Mouse (Mus musculus) olfactory bulb, adult 2 months (tissue): ENCODE results near the gene Prdx3.

Source experiments
- CTCF ChIP-seq: fragments of 200-500 bp; IDR thresholded peaks from 2 replicates; pipeline ENCODE4 v1.5.1; 2012; ENCODE audit warnings: low read depth, mild to moderate bottlenecking, low read length, moderate library complexity; ENCODE audit not compliant: insufficient read depth
- POLR2A ChIP-seq: fragments of 200-500 bp; IDR thresholded peaks from 2 replicates; pipeline ENCODE4 v1.6.1; 2012; ENCODE audit warnings: mild to moderate bottlenecking, low read depth, low read length, moderate library complexity; ENCODE audit not compliant: insufficient read depth

GRCm38 (mm10) chr19:60837747-60838146 is 36.6 kb downstream of the Prdx3 start:
- TF ChIP-seq POLR2A, result no peak
- TF ChIP-seq CTCF, result no peak
